Mouse (Mus musculus): ENCODE measurements at regions not wholly inside any gene's neighbourhood (a gene's known extent, or its start where the extent isn't known, plus 50 kb on each side); places are given as distances from the start of the nearest gene placed in this dataset.

GRCm38 (mm10) chr15:8802058-8802457 lies 91.5 kb upstream of the Slc1a3 start:
- TF ChIP-seq CTCF (IDR thresholded peaks at IDR 0.05; ENCODE audit: borderline replicate concordance, extremely low read depth, insufficient read depth, insufficient read length) (no peak), POLR2A (IDR thresholded peaks at IDR 0.05; ENCODE audit: borderline replicate concordance, extremely low read depth, insufficient read depth, insufficient read length, poor library complexity, severe bottlenecking) (no peak)
